Mouse (Mus musculus) monocyte, adult 5-6 weeks (primary cell): Measurements from ENCODE around the gene Emc1. TPM values are rescaled to one million over a fixed set of nuclear protein-coding genes. Genes with fewer than 3 reads are reported as not detected.

Experiments
- ATAC-seq: fragments of 153-309, 156-312 bp; replicated peaks from 2 replicates; pipeline ENCODE4 v1.8.0; 2017; ENCODE audit warnings: mild to moderate bottlenecking; ENCODE audit not compliant: low TSS enrichment, insufficient number of reproducible peaks, severe bottlenecking, poor library complexity, low FRiP score
- total RNA-seq: library from RNA; stranded (forward); fragments of 200-1000, 200-491, 200-594 nt; gene quantifications from 3 replicates; pipeline ENCODE4 v1.2.3, GENCODE M21; 2017

The Emc1 gene
- total RNA-seq, 1 experiment from 2014 or later, result 21.9 TPM

DNA sequence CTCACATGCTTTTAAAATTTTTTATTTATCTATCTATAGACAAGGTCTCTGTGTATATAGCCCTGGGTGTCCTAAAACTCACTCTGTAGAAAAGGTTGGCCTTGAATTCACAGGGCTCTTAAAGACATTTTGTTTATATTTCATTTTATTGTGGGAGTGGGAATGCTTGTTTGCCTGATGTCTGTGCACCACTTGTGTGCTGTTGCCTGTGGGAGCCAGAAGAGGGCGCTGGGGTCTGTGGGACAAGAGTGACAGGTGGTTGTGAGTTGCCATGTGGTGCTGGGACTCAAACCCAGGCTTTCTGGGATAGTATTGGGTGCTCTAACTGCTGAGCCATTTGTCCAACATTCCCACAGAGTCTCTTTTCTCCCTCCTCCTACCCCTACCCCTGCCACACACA is 65.5 kb downstream of the Emc1 start:
- ATAC-seq, result no peak

- no peak for ATAC-seq
Observed at GRCm38 (mm10) chr4:139421621-139422020, 69.2 kb downstream of the Emc1 start.

DNA sequence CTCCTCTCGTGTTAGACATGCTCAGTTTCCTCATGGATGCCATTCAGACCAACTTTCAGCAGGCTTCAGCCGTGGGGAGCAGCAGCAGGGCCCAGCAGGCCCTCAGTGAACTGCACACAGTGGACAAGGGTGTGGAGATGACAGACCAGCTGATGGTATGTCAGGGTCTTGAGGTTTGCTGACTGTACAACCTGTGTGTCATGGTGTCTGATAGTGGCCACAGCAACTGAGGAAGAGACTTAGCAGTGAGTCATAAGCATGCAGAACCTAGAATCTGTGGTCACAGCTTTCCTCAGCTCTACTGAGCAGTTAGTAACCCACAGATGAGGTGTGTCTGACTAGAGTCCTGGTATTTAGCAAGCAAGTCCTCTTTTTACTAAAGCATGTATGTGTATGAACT is 70.0 kb downstream of the Emc1 start:
- ATAC-seq, result no peak

- no peak for ATAC-seq
Observed at GRCm38 (mm10) chr4:139423270-139423669, 70.9 kb downstream of the Emc1 start.

Other genes with a start within 250 kb of the Emc1 start
- 102 to 135 TPM (median 117 TPM) in 3 replicates for gene Minos1, start 221.5 kb upstream of the Emc1 start, total RNA-seq
- gene Capzb, start 159.7 kb upstream of the Emc1 start, total RNA-seq, result 302 to 348 TPM (median 323 TPM) in 3 replicates
- 6.1 to 12.0 TPM (median 6.4 TPM) in 3 replicates for gene Pqlc2, start 41.9 kb upstream of the Emc1 start, total RNA-seq
- gene Akr7a5, start 41.8 kb upstream of the Emc1 start, total RNA-seq, result 3.6 to 7.3 TPM (median 4.8 TPM) in 3 replicates
- 20.8 to 41.9 TPM (median 26.8 TPM) in 3 replicates for gene Mrto4, start within 50 bp of the Emc1 start, total RNA-seq
- gene Ubr4, start within 50 bp of the Emc1 start, total RNA-seq, result 38.5 to 107 TPM (median 47.9 TPM) in 3 replicates
- gene Iffo2, start 178.0 kb downstream of the Emc1 start, total RNA-seq, result 11.1 to 19.2 TPM (median 11.7 TPM) in 3 replicates